Mouse (Mus musculus) spleen, postnatal 14 days (tissue): ENCODE data around the gene Gm3336.
A peak's percentile ranks its signal among the peaks of the same experiment; 100 is the strongest.

Experiments used
- DNase-seq, 2 experiments: peaks; one replicate each; pipeline ENCODE4 v3.0.0; 2021 to 2022; ENCODE audit warnings: low spot score in 2 of 2

The Gm3336 gene

DNA sequence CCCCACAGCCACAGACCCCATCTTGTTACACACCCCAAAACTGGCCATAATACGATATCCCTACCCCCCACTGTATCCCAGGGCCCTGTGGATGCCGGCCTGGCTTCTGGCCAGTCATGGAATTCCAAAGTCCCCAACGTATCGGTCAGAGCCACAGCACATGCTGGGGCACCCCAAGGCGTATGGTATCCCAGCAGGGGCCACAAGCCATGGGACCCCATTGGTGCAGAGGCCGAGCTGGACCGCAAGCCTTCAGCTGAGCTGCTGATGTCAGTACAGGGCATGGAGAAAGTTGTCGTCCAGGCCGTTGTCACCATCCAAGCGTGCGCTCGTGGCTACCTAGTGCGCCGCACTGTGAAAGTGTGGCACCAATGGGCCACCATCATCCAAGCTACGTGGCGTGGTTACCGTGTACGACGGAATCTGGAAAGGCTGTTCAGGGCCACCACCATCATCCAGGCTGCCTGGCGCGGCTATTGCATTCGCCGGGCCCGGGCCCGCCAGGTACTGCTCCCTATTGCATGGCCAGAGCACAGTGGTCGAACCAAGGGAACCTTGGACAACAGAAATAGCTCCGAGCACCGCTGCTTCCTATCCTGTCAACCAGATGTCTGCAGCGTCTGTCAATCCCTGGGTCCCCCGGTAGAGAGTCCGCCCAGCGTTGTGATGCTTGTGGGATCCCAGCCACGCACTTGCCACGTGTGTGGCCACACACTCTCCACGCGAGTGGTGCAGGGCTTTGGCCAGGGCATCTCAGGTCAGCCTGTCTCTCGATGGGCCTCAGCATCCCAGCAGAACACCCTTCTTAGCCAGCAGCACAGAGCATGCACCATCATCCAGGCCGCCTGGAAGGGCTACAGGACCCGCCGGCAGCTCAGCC lies 1.6 kb upstream of the Gm3336 start:
- no peak for DNase-seq

DNA sequence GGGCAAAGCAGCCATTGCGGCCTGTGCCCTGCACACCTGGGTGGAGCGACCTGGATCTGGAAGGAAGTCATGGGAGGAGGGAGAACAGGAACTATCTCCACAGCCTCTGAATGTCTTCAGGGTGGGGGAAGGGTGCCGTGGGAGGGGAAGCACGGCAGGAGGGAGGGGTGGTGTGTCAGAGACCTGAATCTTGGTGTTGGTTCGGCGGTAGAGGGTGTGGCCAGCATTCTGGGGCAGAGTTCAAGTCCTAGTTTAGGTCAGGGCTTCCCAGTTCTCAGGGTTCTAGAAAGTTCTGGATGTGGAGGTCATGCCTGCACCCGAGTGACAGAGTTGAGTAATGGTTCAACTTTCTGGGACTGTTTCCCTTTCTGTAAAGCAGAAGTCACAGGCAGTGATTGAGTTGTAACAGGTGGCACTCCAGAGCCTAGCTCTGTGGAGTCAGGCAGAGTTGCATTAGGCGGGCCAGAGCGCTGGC lies 1.5 kb downstream of the Gm3336 start:
- no peak for DNase-seq

DNA sequence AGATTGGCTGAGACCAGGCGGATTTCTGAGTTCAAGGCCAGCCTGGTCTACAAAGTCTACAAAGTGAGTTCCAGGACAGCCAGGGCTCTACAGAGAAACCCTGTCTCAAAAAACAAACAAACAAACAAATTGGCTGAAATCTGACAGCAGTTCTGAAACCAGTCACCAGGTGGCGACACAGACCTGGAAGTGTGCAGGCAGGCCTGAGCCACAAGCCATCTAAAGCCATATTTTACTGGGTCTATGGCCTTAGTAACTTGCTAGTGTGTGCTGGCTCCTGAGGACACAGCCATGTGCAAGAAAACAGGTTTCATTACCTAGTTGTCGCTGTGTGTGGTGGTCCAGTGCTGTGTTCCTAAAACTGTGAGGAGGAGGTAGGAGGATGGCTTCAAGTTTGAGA lies 2.4 kb downstream of the Gm3336 start:
- DNase-seq, result peak; percentile 56 to 81

DNA sequence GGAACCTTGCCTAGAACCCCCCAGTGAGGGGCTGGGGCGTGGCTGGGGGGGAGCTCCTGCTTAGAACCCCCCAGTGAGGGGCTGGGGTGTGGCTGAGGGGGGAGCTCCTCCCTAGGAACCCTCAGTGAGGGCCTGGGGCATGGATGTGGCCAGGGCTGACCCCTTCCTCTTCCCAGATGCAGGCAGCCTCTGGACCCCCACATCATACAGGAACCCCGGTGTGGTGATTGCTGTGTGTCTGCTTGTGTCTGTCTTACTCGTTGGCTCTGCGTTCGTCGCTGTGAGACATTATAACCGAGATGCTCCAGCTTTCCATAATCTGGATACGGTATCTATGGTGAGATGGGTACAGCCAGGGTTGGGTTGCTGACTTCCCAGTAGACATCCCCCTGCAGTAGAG lies 3.3 kb downstream of the Gm3336 start:
- no peak for DNase-seq

DNA sequence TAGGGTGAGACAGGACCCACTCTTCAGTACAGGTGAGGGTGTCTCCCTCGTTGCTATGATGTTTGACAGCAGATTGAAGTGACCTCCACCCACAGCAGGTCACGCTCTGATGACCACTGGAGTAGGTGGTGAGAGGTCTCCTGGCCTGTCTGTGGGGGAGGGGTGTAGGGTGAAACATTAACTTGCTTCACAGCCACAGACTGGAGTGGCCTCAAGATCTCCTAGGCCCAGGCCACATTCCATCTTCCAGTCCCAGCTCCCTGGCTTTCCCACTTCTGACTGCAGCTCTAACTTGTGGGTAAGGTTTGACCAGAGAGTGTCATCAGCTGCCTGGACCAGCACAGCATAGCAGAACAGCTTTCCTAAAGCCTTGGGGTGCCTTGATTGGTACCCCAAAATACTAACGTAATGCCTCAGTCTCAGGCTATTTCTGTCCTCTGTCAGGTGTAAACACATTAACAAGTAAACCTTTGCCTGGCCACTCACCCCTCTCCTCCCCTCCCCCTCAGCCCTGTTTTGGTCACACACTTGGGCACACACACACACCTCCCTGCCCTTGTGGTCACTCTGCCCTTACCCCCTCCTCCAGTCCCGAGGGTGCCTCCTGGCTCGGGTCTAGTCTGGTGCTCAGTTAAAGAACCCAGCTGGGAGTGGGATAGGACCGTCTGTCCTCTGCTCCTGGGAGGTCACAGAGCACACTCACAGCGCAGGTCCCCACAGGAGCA lies 5.3 kb downstream of the Gm3336 start, which contains the start of gene Pde4c:
Pde4c (plus strand) TSS at position 235 of the 725 bp plus-strand sequence.
- DNase-seq, result no peak

DNA sequence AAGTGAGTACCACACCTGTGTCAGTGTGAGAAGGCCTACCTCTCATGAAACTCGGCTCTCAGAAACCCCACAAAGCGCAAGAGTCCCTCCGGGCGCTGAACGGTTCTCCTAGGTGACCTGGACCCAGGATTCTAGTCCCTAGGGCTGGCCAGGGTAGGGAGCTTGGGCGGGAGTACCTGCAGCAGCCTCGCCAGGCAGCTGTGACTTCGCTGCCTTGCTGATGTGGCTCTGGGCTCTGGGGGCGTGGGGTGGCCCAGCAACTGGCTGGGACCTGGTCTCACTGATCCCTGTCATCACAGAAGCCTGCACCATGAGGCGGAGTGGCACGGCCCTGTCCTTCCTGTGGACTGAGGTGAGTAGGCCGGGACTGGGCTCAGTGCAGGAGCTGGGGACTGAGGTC lies 5.9 kb downstream of the Gm3336 start:
- DNase-seq, result no peak

DNA sequence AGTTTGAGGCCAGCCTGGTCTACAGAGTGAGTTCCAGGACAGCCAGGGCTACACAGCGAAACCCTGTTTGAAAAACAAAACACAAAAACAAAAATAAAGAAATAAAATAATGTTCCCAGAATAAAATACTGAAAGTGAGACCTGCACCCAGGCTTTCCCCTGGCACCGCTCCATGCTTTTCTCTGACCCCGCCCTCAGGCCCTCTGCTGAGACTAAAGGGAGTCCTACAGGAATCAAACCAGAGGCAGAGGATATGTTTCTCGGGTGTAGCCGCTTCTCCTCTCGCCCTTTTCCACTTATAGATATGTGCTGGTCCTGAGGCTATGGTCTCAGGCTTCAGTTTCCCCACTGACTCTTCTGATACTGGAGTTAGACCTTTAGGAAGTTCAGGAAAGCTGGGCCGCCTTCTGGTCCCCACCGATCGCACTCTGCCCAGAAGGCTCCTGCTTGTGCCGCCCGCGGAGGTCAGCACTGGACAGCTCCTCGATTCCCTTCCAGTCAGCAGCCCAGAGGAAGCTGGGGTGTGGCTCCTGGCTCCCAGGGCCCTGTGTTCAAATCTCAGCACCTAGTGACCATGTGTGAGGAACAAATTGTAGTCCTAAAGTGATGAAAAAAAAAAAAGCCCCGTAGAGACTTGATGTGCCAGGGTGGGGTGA lies 7.6 kb downstream of the Gm3336 start:
- no peak for DNase-seq

DNA sequence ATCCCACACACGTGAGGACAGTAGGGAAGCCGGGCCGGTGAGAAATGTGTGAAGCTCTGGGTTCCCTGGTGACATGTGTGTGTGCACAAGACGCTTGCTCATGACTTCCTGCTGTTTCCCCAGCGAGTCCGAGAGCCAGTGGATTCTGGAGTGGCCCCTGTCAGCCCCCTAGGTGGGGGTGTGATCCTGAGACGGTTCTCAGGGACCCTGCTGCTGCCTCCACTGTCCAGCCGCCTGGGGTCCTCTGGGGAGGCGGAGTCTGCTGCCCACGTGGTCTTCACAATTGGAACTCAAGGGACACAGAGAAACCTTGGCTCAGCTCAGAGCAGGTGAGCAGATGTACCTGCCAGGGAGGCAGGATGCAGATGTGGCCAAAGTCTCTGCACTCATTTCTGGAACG lies 8.4 kb downstream of the Gm3336 start:
- DNase-seq, result no peak

DNA sequence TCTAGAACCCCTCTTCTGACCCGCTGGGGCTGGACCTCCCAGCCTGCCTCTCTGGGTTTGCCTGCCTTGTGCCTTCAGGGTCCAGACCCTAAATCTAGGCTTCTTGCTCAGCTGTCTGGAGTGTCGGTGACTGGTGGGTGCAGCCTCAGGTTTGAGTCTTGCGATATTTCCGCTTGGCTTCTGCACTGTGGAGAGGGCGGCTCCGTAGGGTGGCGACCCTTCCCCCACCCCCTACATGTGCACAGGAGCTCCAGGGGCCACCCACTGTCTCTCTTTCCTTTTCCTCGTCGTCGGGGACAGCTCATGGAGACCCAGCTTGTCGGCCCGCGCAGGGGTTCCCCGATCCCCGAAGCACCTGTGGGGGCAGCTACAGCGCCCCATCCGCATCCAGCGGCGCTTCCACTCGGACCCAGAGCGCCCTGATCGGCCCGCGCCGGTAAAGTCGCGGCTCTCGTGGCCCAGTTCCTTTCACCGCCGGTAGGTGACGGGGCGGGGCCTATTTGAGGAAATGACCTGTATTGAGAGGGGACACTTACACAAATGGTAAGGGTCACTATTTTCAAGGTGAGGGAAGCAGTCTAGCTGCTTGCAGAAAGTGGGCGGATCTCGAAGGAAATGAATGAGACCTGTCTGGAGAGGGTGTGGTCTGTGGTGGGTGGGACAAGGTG lies 11.6 kb downstream of the Gm3336 start:
- DNase-seq, result peak; percentile 43 to 53

DNA sequence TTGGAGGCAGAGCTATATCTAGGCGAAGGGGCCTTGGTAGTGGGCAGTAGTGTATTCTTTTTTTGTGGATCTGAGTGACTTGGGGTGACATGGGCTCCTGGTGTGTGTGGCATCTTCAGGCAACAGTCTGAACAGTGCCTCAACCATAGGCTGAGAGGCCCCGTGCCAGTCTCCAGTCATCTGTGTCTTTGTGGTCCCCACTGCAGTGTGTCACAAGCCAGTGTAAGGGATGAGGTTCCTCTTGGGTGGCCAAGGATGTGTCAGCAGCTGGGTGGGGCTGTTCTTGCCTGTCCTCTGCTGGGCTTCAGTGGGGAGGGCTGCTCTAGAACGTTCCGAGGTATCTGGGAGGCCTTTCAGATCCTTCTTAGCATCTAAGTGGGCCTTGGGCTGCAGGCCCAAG lies 12.6 kb downstream of the Gm3336 start:
- no peak for DNase-seq

DNA sequence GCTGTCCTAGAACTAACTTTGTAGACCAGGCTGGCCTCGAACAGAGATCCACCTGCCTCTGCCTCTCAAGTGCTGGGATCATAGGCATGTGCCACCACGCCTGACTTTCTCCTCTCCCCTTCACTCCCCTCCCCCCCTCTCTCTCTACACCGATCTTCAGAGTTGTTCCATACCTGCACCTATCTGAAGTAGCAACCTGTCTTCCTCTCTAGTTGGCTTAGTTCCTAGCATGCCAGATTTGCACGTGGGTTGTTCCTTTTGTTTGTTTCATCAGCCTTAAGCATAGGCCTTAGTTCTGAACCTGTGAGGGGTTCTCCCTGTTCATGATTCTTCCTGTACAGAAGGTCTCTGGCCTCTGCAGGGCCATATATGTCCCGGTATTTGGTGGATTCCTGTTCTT lies 19.4 kb downstream of the Gm3336 start:
- no peak for DNase-seq

DNA sequence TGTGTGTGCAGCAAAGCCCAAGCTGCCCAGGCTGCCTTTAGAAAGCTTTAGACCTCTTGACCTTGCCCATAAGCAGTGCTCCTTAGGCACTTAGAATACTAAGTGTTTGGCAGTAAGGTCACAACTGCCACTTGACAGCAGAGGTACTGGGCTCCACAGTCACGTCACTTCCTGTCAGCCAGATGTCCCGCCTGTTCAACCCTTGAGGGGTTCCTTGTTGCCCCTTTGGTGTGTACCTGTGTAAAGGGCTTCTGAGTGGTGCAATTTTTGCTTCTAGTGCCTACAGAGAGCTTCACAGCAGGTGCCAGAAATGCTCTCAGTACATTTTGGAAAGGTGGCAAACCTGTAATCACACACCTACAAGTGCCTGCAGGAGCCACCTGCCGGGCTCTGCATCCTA lies 19.9 kb downstream of the Gm3336 start:
- DNase-seq, result no peak

DNA sequence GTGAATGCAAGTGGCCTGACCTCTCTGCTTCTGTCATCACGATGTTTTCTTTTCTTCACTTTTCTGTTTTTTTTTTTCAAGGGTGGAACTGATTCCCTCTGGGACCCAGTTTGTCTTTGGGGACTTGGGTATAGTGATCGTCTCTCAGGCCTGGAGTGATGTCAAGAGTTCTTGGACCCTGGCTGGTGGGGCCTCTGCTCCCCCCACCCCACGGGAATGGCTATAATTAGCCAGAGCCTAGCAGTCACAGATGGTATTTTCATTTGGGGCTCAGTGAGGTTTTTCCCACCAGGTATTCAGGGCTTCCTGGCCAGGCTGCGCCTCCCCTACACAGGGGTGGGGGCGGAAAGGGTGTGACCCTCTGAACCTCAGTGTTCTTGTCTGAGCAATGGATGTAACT lies 23.3 kb downstream of the Gm3336 start:
- DNase-seq, result no peak

DNA sequence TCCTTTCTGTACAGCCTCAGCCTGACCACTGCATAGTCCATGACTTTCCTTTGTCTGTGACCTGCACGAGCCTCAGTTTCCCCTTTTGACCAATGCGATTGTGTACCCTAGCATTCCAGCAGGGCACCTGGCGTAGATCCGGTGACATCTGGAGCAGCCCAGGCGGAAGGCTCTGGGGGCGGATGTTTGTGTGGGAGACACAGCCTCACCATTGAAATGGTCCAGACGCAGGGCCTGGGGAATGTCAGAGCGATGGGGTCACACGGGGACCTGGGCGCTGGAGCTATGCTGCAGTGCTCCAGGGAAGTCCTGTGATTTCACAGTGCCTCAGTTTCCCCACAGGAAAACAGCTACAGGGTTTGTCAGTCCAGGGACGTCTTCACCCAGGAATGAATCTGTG lies 23.8 kb downstream of the Gm3336 start:
- DNase-seq, result no peak

DNA sequence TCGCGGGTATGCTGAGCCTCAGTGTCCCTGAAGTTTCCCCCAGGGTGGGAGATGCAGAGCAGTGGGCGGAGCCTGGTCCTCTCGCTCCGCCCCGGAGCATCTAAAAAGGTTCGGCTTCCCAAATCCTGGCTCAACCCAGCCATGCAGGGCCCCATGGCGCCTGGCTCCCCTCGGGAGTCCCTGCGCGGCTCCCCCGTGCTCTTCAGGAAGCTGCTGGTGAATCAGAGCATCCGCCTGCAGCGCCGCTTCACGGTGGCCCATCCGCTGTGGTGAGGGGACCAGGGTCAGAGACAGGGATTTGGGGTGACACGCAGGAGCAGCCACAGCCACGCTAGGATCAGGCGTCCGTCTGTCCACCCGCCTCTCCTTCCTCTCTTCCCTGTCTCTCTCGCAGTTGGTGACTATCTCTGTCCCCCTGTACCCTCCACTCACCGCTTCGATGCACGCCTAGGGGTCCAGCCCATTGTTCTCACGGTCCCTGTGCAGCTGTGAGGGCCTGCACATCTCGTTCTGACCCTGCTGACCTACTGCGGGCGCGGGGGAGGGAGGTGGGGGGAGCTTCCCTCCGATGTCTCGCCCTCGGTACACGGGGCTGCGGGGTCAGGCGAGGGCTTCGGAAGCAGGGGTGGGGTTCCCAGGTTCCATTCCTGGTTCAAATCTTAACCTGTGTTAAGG lies 24.8 kb downstream of the Gm3336 start:
- DNase-seq, result no peak

DNA sequence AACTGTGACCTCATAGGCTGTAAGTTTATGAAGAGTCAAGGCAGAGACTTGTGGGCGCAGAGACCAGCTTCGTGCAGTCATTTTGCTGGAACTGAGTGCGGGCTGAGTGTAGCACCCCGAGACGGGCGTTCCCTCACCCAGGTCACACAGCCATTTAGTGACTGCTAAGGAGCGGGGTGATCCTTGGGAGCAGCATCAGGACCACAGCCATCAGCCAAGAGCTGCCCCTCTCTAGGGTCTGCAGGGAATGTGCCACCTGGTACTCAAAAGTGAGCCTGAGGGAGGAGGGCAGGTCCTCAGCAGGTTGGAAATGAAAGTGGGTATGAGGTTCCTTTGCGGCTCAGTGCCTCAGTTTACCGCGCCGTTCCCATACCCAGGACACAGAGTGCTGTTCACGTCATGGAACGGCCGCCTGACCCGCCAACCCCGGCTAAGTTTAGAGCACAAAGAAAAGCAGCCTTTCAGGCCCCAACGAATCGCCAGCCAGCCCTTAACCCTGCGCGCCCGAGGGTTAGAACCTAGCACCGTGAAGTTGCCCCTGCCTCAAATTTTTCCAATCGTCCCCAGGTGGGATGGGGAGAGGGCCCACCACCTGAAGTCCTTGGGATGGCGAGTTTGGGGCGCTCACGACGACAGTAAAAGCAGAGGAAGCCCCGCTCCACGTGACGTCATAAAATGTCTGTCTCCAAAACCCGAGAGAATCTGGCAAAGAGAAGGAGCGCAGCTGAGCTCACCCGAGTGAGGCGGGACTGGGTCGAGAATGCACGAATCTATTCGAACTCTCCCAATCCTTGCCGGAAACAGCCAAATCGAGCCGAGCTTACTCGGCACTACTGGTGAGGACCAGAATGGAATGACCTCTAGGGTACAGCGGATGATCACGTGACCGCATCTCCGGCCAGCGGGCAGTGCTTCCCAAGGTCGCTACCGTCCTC lies 25.6 kb downstream of the Gm3336 start:
- DNase-seq, result no peak

DNA sequence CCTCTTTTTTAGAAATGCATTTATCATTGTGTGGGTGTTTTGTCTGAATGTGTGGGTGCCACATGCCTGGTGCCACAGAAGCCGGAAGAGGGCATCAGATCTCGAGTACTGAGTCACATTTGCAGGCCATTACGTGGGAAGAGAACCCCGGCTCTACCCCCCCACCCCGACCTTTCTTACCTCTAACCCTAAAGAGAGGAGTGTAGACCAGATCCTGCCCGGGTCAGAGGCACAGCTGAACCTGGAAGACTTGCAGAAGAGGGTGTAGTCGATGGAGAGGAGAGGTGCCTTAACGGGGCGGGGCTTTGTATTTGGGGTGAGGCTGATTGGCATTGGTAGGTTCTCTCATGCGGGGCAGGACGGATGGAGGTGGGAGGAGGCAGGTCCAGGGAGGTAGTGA lies 26.5 kb downstream of the Gm3336 start:
- DNase-seq, result no peak

DNA sequence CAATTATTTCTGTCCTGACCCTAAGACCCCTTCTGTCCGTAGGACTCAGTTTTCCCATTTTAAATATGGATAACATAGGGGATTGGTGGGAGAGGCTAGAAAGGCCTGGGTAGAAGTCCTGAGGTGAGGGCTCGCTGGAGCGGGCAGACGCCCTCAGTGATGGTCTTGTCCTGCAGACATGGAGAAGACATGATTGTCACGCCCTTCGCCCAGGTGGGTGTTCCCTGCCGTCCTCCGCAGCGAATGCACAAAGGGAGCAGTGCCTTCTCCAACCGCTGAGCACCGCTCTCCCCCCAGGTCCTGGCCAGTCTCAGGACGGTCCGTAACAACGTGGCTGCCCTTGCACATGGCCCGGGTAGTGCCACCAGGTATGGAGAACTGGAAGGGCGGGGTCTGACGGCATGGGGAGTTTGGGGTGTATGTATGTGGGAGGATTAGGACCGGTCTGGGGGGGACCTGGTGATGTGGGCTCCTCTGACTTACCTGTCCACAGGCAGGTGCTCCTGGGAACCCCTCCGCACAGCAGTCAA lies 27.4 kb downstream of the Gm3336 start:
- DNase-seq, result no peak

DNA sequence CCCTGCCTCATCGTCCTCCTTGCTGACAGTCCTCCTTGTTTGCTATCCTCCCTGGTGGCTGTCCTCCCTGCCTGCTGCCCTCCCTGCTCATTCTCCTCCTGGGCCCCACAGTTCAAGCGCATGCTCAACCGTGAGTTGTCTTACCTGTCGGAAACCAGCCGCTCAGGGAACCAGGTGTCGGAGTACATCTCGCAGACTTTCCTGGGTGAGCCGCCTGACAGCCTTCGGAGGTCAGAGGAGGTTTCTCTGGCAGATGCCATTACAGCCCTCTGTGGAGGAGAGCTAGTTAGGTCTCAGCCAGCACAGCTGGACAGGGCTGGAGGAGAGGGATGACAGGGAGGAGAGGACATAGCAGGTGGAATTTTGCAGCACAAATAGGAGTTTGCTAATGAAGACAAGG lies 28.3 kb downstream of the Gm3336 start:
- DNase-seq, result no peak
